Mouse (Mus musculus) layer of hippocampus, adult 11-12 months (tissue): ENCODE results near the gene Gstp3.
"Not testable (repeated sequence)": the region's sequence is repeated elsewhere in the genome, so short reads cannot be mapped to it uniquely, and the experiment has no call there.

Experiments used
- DNase-seq: peaks from one replicate; pipeline ENCODE4 v3.0.0; 2022; ENCODE audit warnings: low spot score

Gene Gstp3

GRCm38 (mm10) chr19:4089128-4089527 is 29.8 kb upstream of the Gstp3 start:
- DNase-seq: peak; percentile 34

DNA sequence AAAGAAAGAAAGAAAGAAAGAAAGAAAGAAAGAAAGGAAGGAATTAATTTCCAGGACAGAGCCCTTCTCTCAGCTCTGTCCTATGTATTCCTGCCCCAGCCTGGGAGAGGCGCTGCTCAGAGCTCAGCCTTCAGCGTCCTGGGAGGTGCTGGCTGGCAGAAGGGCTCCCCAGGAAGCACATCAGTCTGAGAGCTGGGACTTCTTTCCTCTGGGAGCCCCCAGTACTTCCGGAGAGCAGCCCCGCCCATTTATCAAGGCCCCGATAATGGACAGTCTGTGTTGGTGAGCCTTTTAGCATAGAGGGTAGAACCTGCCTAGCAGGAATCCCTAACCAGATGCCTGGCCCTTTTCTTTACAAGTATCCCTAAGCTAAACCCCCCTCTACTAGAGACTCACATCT is 28.8 kb upstream of the Gstp3 start:
- DNase-seq: no peak

GRCm38 (mm10) chr19:4087090-4087489 is 27.7 kb upstream of the Gstp3 start:
- DNase-seq: no peak

GRCm38 (mm10) chr19:4086156-4086555 is 26.8 kb upstream of the Gstp3 start:
- DNase-seq: no peak

DNA sequence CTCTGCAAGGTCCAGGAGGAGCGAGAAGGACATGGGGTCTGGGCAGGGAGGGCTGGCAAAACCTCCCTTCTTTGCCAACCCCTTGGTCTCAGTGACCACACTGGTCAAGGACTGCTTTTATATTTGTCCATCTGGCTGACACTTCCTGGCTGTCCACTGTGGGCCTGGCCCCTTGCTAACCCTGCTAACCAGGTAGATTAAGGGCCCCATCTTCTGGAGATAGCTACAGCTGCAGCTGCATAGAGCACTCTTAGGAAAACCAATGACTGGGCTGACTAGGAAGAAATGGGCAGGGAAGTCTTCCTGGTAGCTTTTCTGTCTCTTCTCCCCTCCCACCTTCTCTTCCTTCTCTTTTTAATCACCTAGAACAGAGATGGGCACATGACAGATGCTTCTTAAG is 25.6 kb upstream of the Gstp3 start:
- no peak for DNase-seq

DNA sequence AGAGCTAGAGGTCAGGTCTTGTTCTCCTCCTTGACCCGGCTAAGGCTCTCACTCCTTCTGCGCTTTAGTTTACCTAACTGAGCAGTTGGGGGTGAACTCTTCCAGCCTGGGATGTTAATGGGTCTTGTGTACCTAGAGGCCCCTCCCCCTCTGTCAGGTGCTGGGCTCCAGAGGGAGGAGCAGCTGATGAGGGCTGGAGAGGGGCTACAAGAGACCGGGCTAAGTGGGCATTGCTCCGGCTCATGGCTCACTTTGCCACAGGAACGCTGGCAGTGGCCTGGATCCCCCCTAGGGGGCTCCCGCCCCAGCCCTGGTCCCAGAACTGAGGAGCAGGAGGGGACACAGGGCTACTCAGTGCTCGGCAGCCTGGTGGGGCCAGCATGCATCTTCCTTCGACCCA is 24.5 kb upstream of the Gstp3 start:
- DNase-seq: no peak

DNA sequence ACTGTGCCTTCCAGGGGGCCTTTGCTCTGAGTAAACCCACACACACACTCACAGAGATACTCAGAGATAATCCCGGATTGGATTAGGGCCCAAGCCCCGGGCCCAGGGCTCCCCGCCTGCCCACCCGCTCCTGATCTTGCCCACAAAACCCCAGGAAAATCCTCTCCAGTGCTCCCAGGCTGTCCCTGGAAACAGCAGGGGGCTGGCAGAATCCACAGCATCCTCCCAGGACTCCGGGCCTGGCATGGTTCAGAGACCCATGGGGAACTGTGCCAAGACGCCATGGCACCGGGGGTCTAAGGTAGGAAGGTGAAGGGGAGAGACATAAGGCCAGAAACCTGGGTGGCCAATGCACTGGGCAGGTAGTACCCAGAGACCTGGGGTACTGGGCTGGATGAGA is 23.9 kb upstream of the Gstp3 start:
- no peak for DNase-seq

DNA sequence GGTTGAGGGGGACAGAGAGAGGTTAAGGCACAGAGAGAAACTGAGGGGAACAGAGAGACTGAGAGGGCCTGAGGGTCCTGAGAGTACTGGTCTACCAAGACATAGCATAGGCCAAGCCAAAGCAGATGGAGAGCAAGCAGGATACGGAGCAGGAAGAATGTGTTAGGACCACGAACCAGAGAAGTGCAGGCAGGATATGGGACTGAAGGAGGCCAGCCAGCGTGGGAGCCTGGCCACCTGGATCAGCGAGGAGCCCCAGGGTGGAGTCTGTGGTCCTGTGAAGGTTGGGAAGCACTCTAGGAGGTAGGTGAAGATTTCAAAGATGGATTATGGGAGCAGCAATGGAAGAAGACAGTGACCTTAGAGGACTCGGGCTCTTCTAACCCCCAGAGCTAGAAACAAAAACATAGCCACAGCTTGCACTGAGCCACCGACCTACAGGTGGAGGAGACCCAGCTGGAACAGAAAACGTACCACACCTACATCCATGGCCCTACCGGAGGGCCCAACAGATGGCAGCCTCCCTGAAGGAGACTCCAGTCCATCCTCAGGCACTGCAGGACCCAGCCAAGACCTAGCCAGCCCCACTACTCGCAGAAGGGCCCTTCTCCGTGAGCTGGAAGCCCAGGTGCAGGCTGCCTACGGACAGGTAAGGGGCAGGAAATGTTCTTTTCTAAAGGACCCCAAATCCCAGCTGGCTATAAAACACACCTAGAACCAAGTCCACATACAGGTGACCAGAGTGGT is 23.0 kb upstream of the Gstp3 start:
- DNase-seq: no peak

GRCm38 (mm10) chr19:4081394-4081793 is 22.0 kb upstream of the Gstp3 start, which contains the start of gene Cabp2:
Gene Cabp2 (plus strand): TSS chr19:4081578.
- no peak for DNase-seq

DNA sequence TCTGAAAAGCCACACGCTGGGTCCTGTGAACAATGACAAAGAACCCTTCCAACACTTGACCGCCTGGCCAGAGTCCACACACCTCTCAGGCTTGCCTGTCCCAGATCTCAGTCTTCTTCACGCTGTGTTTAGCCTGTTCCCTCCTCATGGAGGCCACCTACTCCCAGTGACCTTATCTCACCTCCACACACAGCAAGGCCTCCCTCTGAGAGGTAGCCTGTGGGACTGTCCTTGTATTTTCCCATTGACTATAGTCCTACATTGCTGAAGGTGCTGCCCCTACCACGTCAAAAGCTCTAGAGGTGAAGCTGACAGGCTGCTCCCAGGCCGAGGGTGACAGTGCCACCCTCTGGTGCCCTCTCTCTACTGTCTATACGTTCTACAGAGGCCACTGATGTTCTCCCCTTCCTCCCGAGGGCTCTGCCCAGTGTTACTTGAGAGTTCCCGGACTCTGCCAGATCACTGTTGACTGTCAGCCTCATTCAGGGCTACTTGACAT is 21.2 kb upstream of the Gstp3 start:
- DNase-seq: no peak

GRCm38 (mm10) chr19:4079594-4079993 is 20.2 kb upstream of the Gstp3 start:
- no peak for DNase-seq

DNA sequence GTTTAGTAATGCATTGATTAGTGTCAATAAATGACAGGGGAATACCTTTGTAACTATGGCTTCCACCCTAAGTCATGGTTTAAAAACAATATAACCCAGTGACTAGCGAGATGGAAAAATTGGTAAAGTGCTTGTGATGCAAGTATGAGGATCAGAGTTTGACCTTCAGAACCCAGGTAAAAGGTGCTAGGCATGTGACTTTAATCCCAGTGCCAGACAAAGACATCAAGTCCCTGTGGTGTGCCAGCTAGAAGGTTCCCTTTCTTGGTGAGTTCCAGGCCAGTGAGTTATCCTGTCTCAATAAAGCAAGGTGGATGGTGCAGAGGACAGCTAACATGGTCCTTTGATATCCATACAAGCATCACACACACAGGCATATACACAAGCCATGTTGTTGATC is 16.2 kb upstream of the Gstp3 start:
- DNase-seq: no peak

GRCm38 (mm10) chr19:4072706-4073424 is 13.5 kb upstream of the Gstp3 start:
- no peak for DNase-seq

DNA sequence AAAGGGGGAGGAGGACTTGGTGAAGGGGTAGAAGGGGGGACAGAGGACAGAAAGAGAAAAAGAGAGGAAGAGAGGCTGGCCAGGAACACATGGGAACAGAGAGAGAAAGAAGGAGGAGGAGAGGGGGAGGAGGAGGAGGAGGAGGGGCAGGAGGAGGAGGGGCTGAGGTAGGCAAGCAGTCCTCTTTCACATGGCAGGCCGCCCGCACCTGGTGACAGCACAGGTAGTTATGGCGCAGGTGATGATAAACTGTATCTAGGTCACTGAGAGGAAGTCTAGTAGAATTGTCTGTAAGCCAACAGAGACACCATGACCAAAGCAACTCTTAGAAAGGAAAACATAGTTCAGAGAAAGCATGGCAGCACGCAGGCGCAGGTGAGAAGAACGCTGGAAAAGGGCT is 12.0 kb upstream of the Gstp3 start:
- DNase-seq: no peak

DNA sequence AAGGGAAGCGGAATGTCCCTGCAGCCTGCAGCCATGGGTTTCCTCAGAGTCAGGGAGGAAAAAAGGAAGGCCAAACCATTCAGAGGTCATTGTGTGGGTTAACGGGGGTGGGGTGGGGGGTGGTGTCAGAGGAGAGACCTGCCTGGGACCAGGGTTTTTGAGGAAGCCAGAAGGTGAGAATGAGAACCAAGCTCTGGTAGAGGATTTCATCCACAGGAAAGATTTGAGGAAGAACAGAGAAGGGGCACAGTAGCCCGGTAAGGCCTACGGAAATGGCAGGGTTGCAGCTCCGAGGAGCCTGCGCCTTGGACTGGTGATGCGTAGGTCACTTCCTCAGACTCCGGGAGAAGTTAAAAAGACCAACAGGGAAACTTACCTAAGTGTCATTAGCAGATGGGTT is 11.4 kb upstream of the Gstp3 start:
- no peak for DNase-seq

DNA sequence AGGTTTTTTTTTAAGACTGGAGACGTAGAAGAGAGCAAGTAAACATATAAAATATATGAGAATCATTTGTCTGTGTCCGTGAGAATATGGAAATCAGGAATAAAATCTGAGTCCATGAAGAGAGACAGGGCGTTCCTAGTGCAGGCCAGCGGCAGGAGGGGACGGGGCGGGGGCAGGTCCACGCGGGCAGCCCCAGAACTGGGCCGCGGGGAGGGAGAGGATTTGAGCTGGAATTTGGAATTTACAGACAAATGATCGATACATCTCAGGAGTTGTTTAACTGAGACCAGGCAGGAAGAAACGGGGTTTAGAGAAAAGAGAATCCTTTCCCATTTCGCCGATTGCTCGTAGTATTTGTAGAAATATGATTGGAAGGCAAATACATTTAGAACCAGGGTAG is 10.9 kb upstream of the Gstp3 start:
- no peak for DNase-seq

- DNase-seq: no peak
Observed at GRCm38 (mm10) chr19:4068717-4069410, 9.5 kb upstream of the Gstp3 start.

DNA sequence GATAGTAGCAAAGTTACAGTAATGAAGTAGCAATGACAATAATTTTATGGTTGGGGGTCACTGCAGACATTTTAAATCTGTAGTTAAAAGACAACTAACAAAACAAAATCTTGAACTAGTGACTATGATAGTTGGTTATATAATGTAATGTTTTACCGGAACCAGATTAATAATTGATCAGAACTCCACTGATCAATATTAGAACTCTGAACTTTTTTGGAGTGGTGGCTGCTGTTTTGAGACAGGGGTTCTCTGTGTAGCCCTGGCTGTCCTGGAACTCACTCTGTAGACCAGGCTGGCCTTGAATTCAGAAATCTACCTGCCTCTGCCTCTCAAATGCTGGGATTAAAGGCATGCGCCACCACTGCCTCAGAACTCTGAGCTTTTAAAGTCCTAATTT is 8.9 kb upstream of the Gstp3 start:
- DNase-seq: not testable (repeated sequence)

DNA sequence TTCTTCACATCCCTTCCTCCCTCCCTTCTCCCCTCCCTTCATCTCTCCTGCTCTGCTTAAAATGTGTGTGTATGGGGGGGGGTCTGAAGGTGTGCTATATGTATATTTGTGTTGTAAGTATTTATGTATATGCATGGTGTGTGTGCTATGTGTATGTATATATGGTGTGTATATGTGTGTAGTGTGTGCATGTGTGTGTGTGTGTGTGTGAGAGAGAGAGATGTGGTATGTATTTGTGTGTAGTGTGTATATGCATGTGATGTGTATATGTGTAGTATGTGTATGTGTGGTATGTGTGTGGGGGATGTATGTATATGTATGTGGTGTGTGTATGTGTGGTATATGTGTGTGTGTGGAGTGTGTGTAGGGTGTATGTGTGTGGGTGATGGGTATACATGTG is 7.5 kb upstream of the Gstp3 start:
- no peak for DNase-seq

- DNase-seq: no peak
Observed at GRCm38 (mm10) chr19:4066280-4066679, 6.9 kb upstream of the Gstp3 start.

DNA sequence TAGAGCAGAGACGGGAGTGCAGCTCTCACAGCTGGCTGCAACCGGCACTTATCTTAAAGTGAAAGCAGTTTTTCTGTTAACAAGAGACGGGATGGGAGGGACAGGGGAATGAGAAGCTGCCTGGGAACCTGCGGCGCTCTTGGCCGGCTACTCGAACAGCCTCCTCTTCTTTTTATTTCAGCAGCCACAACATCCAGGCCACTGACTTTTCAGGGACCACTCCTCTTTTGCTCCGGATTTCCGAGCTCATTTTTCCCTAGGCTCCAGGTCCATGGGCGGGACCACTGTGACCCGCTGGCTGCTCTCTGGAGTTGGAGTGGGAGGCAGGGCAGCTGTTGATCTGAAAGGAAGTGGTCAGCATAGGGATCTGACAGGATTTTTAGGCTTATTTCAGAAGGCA is 5.1 kb upstream of the Gstp3 start:
- not testable (repeated sequence) for DNase-seq

GRCm38 (mm10) chr19:4063357-4063756 is 4.0 kb upstream of the Gstp3 start:
- not testable (repeated sequence) for DNase-seq

DNA sequence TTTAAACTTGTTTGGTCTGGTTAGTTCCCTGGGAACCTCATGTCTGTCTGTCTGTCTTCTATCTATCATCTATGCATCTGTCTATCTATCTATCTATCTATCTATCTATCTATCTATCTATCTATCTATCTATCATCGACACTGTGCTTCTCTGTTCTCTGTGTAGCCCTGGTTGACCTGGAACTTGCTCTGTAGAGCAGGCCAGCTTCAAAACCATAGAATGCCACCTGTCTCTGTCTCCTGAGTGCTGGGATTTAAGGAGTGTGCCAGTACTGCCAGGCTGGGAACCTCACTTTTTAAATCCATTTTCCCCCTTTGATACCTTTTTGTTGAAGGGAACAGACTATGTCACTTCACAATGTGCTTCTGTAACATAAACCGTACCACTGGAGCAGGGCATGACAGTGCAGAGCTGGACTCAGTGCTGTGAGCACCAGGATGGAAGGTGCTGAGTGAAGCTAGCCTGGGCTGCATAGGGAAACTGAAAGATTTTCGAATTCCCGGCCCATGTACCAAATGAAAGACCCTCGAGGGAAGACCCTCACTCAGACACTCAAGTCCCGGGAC is 1.6 kb upstream of the Gstp3 start:
- no peak for DNase-seq
